Mouse (Mus musculus) stomach, postnatal 0 days (tissue): Measurements from ENCODE around the gene Bex6. TPM values are rescaled to one million over a fixed set of nuclear protein-coding genes. Genes with fewer than 3 reads are reported as not detected.

Source experiments
- ATAC-seq: fragments of 200-750 bp; cut with Nextera tagmentation; 2 replicates; pipeline ENCODE4 v1.8.0; 2017; ENCODE audit not compliant: low FRiP score, low TSS enrichment
- DNase-seq: peaks from one replicate; pipeline ENCODE4 v3.0.0-alpha.2; 2016; ENCODE audit warnings: low spot score
- H3K27ac ChIP-seq: fragments of 300-500 bp; sonication (generic); replicated peaks from 2 replicates; pipeline ENCODE4 v1.5.1; 2014; ENCODE audit warnings: mild to moderate bottlenecking, control low read depth
- H3K27me3 ChIP-seq: fragments of 300-500 bp; sonication (generic); 2 replicates; pipeline ENCODE4 v1.6.1; 2014; ENCODE audit warnings: low read length; ENCODE audit not compliant: control insufficient read depth, insufficient read depth
- H3K36me3 ChIP-seq: fragments of 300-500 bp; sonication (generic); 2 replicates; pipeline ENCODE4 v1.6.1; 2014; ENCODE audit warnings: low read length, mixed read lengths; ENCODE audit not compliant: control insufficient read depth, insufficient read depth
- H3K4me1 ChIP-seq: fragments of 300-500 bp; sonication (generic); replicated peaks from 2 replicates; pipeline ENCODE4 v1.6.1; 2014; ENCODE audit warnings: antibody characterized with exemption; ENCODE audit not compliant: control insufficient read depth, insufficient read depth
- H3K4me2 ChIP-seq: fragments of 300-500 bp; sonication (generic); replicated peaks from 2 replicates; pipeline ENCODE4 v1.6.1; 2014; ENCODE audit warnings: low read depth, mild to moderate bottlenecking, control low read depth, moderate library complexity
- H3K4me3 ChIP-seq: fragments of 300-500 bp; sonication (generic); 2 replicates; pipeline ENCODE4 v1.5.1; 2014; ENCODE audit warnings: low read depth, low read length, control low read depth
- H3K9ac ChIP-seq: fragments of 300-500 bp; sonication (generic); 2 replicates; pipeline ENCODE4 v1.6.1; 2014; ENCODE audit warnings: mild to moderate bottlenecking, low read length, control low read depth, mixed read lengths
- H3K9me3 ChIP-seq: fragments of 300-500 bp; sonication (generic); 2 replicates; pipeline ENCODE4 v1.6.1; 2016; ENCODE audit warnings: low read length; ENCODE audit not compliant: control insufficient read depth
- CTCF ChIP-seq: IDR thresholded peaks from 2 replicates; pipeline ENCODE4 v1.5.1; 2016; ENCODE audit warnings: antibody characterized with exemption, low read depth, mild to moderate bottlenecking, moderate library complexity
- EP300 ChIP-seq: optimal IDR thresholded peaks from 2 replicates; pipeline ENCODE3; 2016; ENCODE audit warnings: antibody characterized with exemption
- WGBS: fragments of 180-500 bp; shearing (Covaris S2); extraction: QIAGEN DNeasy Blood & Tissue Kit; methylation state at CpG from one replicate; pipeline ENCODE4 v1.1.7; 2014; 5-methylcytosine and 5-hydroxymethylcytosine counted together
- polyA plus RNA-seq: library from polyadenylated mRNA; unstranded; fragments of >200 nt; fragmentation: Nextera tagmentation; extraction: Ambion mirVana; gene quantifications from 2 replicates; pipeline ENCODE4 v1.2.1, GENCODE M21; 2015

Bex6 gene
- polyA plus RNA-seq, 1 experiment from 2014 or later, result not detected

GRCm38 (mm10) chr16:32175029-32175428 lies 4.6 kb upstream of the Bex6 start:
- WGBS, result 86% methylated on average over 4 of the region's 4 CpGs
- Histone ChIP-seq H3K4me3 (no peak overlapping the region), H3K4me1 (no peaks in the 10 kb centered on the region), H3K9ac (no peak overlapping the region), H3K36me3 (no peaks in the 10 kb centered on the region), H3K27ac (no peak overlapping the region), H3K4me2 (no peak overlapping the region), H3K27me3 (no peaks in the 10 kb centered on the region), H3K9me3 (no peaks in the 10 kb centered on the region)
- ATAC-seq, result no peak
- no peak for DNase-seq
- TF ChIP-seq CTCF (peak; percentile 41), EP300 (no peak)

- H3K9ac ChIP-seq, result no peak overlapping the region
- ATAC-seq, result peak; percentile 51; the same call in 1 of the 2 replicates
- DNase-seq, result no peak
- H3K27ac ChIP-seq, result no peak overlapping the region
- 55% methylated on average over 18 of the region's 18 CpGs for WGBS
- no peaks in the 10 kb centered on the region for H3K4me1 ChIP-seq
- no peaks in the 10 kb centered on the region for H3K9me3 ChIP-seq
- no peak overlapping the region for H3K4me2 ChIP-seq
- TF ChIP-seq CTCF (no peak), EP300 (no peak)
- H3K4me3 ChIP-seq, result no peak overlapping the region
- no peaks in the 10 kb centered on the region for H3K27me3 ChIP-seq
- H3K36me3 ChIP-seq, result no peaks in the 10 kb centered on the region
These were observed 2.5 kb upstream of the Bex6 start for GRCm38 (mm10) chr16:32176896-32177686.

DNA sequence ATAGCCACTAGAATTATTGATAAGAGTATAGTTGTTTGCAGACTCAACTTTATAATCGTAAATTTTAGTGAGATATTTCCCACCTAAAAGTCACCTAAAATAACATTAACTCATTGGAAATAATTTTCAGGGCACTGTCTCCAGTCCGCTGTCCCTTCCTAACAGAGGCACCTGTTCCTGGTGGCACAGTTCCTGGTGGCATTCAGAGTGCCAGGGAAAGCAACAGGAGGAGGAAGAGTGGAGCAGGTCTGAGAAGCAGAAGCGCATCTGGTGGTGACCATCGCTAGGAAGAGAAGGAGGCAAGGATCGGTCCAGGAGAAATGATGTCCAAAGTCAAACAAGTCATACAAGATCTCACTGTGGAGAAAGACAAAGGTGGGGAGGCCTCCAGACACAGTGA lies 6.4 kb downstream of the Bex6 start:
- H3K4me3 ChIP-seq, result no peak overlapping the region
- 94% methylated on average over 5 of the region's 5 CpGs for WGBS

DNA sequence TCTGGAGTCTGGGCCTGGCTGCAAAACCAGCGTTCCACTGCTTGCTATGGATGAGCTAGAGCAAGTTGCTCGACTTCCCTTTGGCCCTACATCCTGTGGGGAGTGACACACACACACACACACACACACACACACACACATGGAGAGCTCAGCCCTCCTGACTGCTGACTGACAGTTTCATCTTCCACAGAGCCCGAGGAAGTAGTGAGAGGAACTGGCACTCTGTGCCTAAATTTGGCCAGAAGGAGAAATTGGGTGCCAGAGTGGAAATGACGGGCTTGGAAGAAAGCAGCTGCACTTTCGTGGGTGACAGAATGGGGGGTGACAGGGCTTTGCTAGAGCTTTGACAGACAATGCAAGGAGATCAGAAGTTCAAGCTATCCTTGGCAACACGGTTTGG lies 9.5 kb downstream of the Bex6 start:
- H3K4me2 ChIP-seq, result no peak overlapping the region
- no peaks in the 10 kb centered on the region for H3K27me3 ChIP-seq
- H3K27ac ChIP-seq, result no peak overlapping the region
- ATAC-seq (no peak), DNase-seq (no peak)
- WGBS, result 58% methylated on average over 6 of the region's 6 CpGs
- TF ChIP-seq EP300 (no peak), CTCF (no peak)
- no peaks in the 10 kb centered on the region for H3K36me3 ChIP-seq
- no peaks in the 10 kb centered on the region for H3K9me3 ChIP-seq
- H3K4me1 ChIP-seq, result no peaks in the 10 kb centered on the region
- H3K4me3 ChIP-seq, result no peak overlapping the region
- no peak overlapping the region for H3K9ac ChIP-seq

More for the DNA sequence above, 6.4 kb downstream of the Bex6 start:
- no peak overlapping the region for H3K4me2 ChIP-seq
- no peak overlapping the region for H3K9ac ChIP-seq
- DNase-seq, result no peak
- H3K9me3 ChIP-seq, result no peaks in the 10 kb centered on the region
- H3K36me3 ChIP-seq, result no peaks in the 10 kb centered on the region
- TF ChIP-seq EP300 (no peak), CTCF (no peak)
- no peak overlapping the region for H3K27ac ChIP-seq
- no peak for ATAC-seq
- H3K4me1 ChIP-seq, result no peaks in the 10 kb centered on the region
- no peaks in the 10 kb centered on the region for H3K27me3 ChIP-seq

DNA sequence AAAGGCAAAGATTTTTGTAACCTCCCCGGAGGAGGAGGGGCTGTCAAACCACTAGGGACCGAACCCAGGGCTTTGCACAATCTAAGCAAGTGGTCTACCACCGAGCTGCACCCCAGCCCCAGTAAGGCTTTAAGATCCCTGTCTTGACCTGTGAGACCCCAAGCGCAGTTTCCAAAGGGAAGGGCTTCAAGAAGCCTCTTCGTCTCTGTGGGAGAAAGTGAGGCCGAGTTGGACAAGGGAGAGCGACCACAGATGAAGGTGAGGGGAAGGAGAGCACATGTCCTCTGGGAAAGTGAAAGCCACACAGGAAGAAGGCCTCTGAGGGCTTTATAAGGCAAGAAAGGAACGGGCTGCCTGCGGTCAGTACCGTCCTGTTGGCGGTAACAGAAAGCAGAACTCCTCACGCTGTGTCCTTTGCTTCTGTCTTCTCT lies 10.4 kb downstream of the Bex6 start:
- Histone ChIP-seq H3K4me1 (no peaks in the 10 kb centered on the region), H3K27ac (no peak overlapping the region), H3K27me3 (no peaks in the 10 kb centered on the region), H3K9me3 (no peaks in the 10 kb centered on the region), H3K9ac (no peak overlapping the region), H3K36me3 (no peaks in the 10 kb centered on the region), H3K4me3 (no peak overlapping the region), H3K4me2 (no peak overlapping the region)
- DNase-seq (no peak), ATAC-seq (no peak)
- no peak for TF ChIP-seq EP300
- no peak for TF ChIP-seq CTCF
- WGBS, result 59% methylated on average over 12 of the region's 12 CpGs
